Mouse (Mus musculus): ENCODE measurements around the gene Per1. TPM values are rescaled to one million over a fixed set of nuclear protein-coding genes. Genes with fewer than 3 reads are reported as not detected.

The Per1 gene
- 2.2 TPM for polyA plus RNA-seq (2014; fragmentation: Illumina TruSeq; extraction: RNeasy Lipid Tissue Mini Kit (QIAGEN cat#74804); ENCODE audit: low read depth, low replicate concordance)

GRCm38 (mm10) chr11:69094697-69095429, at the start of gene Per1:
Gene Per1 (plus strand): TSS chr11:69095217.

GRCm38 (mm10) chr11:69045531-69046394, 49.3 kb upstream of the Per1 start, which contains the start of gene Aurkb:
Gene Aurkb (plus strand): TSS chr11:69045647.

GRCm38 (mm10) chr11:69059357-69059974, 35.6 kb upstream of the Per1 start, which contains the start of gene Borcs6:
Gene Borcs6 (plus strand): TSS chr11:69059717.

GRCm38 (mm10) chr11:69070590-69071222, 24.3 kb upstream of the Per1 start, which contains the start of gene Tmem107:
Gene Tmem107 (plus strand): TSS chr11:69070806.

GRCm38 (mm10) chr11:69088103-69088855, 6.7 kb upstream of the Per1 start, which contains the start of gene Vamp2:
Gene Vamp2 (plus strand): TSS chr11:69088490.

GRCm38 (mm10) chr11:69120221-69121000, 25.4 kb downstream of the Per1 start, which contains the start of gene Hes7:
Gene Hes7 (plus strand): TSS chr11:69120404.

GRCm38 (mm10) chr11:69122336-69122951, 27.4 kb downstream of the Per1 start, which contains the start of gene 9130213A22Rik:
Gene 9130213A22Rik (minus strand): TSS chr11:69122589.

GRCm38 (mm10) chr11:69125852-69125918, 30.7 kb downstream of the Per1 start, which contains the start of gene Aloxe3:
Gene Aloxe3 (plus strand): TSS chr11:69125896.

GRCm38 (mm10) chr11:69156800-69157199, 61.8 kb downstream of the Per1 start, which contains the start of gene Alox12b:
Gene Alox12b (plus strand): TSS chr11:69156989.

Other genes starting within 250 kb of the Per1 start
- 180 TPM for gene Ndel1, start 223.4 kb upstream of the Per1 start, polyA plus RNA-seq (2014; fragmentation: Illumina TruSeq; extraction: RNeasy Lipid Tissue Mini Kit (QIAGEN cat#74804); ENCODE audit: low read depth, low replicate concordance)
- 0.35 TPM for gene Rnf222, start 206.7 kb upstream of the Per1 start, polyA plus RNA-seq (2014; fragmentation: Illumina TruSeq; extraction: RNeasy Lipid Tissue Mini Kit (QIAGEN cat#74804); ENCODE audit: low read depth, low replicate concordance)
- gene Rpl26, start 193.6 kb upstream of the Per1 start, polyA plus RNA-seq (2014; fragmentation: Illumina TruSeq; extraction: RNeasy Lipid Tissue Mini Kit (QIAGEN cat#74804); ENCODE audit: low read depth, low replicate concordance) = 156 TPM
- 157 TPM for gene Odf4, start 168.1 kb upstream of the Per1 start, polyA plus RNA-seq (2014; fragmentation: Illumina TruSeq; extraction: RNeasy Lipid Tissue Mini Kit (QIAGEN cat#74804); ENCODE audit: low read depth, low replicate concordance)
- 0.36 TPM for gene Arhgef15, start 137.7 kb upstream of the Per1 start, polyA plus RNA-seq (2014; fragmentation: Illumina TruSeq; extraction: RNeasy Lipid Tissue Mini Kit (QIAGEN cat#74804); ENCODE audit: low read depth, low replicate concordance)
- gene Slc25a35, start 127.1 kb upstream of the Per1 start, polyA plus RNA-seq (2014; fragmentation: Illumina TruSeq; extraction: RNeasy Lipid Tissue Mini Kit (QIAGEN cat#74804); ENCODE audit: low read depth, low replicate concordance) = 17.4 TPM
- gene Rangrf, start 120.0 kb upstream of the Per1 start, polyA plus RNA-seq (2014; fragmentation: Illumina TruSeq; extraction: RNeasy Lipid Tissue Mini Kit (QIAGEN cat#74804); ENCODE audit: low read depth, low replicate concordance) = 253 TPM
- gene Pfas, start 86.8 kb upstream of the Per1 start, polyA plus RNA-seq (2014; fragmentation: Illumina TruSeq; extraction: RNeasy Lipid Tissue Mini Kit (QIAGEN cat#74804); ENCODE audit: low read depth, low replicate concordance) = 5.7 TPM
- gene Ctc1, start 79.3 kb upstream of the Per1 start, polyA plus RNA-seq (2014; fragmentation: Illumina TruSeq; extraction: RNeasy Lipid Tissue Mini Kit (QIAGEN cat#74804); ENCODE audit: low read depth, low replicate concordance) = 10.1 TPM
- gene Aurkb, start 49.6 kb upstream of the Per1 start, polyA plus RNA-seq (2014; fragmentation: Illumina TruSeq; extraction: RNeasy Lipid Tissue Mini Kit (QIAGEN cat#74804); ENCODE audit: low read depth, low replicate concordance) = 6.0 TPM
- gene Borcs6, start 35.5 kb upstream of the Per1 start, polyA plus RNA-seq (2014; fragmentation: Illumina TruSeq; extraction: RNeasy Lipid Tissue Mini Kit (QIAGEN cat#74804); ENCODE audit: low read depth, low replicate concordance) = 3.4 TPM
- gene Tmem107, start 24.4 kb upstream of the Per1 start, polyA plus RNA-seq (2014; fragmentation: Illumina TruSeq; extraction: RNeasy Lipid Tissue Mini Kit (QIAGEN cat#74804); ENCODE audit: low read depth, low replicate concordance) = 13.2 TPM
- gene Vamp2, start 6.7 kb upstream of the Per1 start, polyA plus RNA-seq (2014; fragmentation: Illumina TruSeq; extraction: RNeasy Lipid Tissue Mini Kit (QIAGEN cat#74804); ENCODE audit: low read depth, low replicate concordance) = 28.8 TPM
- gene Hes7, start 25.2 kb downstream of the Per1 start, polyA plus RNA-seq (2014; fragmentation: Illumina TruSeq; extraction: RNeasy Lipid Tissue Mini Kit (QIAGEN cat#74804); ENCODE audit: low read depth, low replicate concordance) = not detected
- gene 9130213A22Rik, start 27.4 kb downstream of the Per1 start, polyA plus RNA-seq (2014; fragmentation: Illumina TruSeq; extraction: RNeasy Lipid Tissue Mini Kit (QIAGEN cat#74804); ENCODE audit: low read depth, low replicate concordance) = not detected
- 0.77 TPM for gene Aloxe3, start 30.7 kb downstream of the Per1 start, polyA plus RNA-seq (2014; fragmentation: Illumina TruSeq; extraction: RNeasy Lipid Tissue Mini Kit (QIAGEN cat#74804); ENCODE audit: low read depth, low replicate concordance)
- not detected for gene Alox12b, start 61.8 kb downstream of the Per1 start, polyA plus RNA-seq (2014; fragmentation: Illumina TruSeq; extraction: RNeasy Lipid Tissue Mini Kit (QIAGEN cat#74804); ENCODE audit: low read depth, low replicate concordance)
- gene Alox8, start 102.6 kb downstream of the Per1 start, polyA plus RNA-seq (2014; fragmentation: Illumina TruSeq; extraction: RNeasy Lipid Tissue Mini Kit (QIAGEN cat#74804); ENCODE audit: low read depth, low replicate concordance) = not detected
- 0.06 TPM for gene Gucy2e, start 141.8 kb downstream of the Per1 start, polyA plus RNA-seq (2014; fragmentation: Illumina TruSeq; extraction: RNeasy Lipid Tissue Mini Kit (QIAGEN cat#74804); ENCODE audit: low read depth, low replicate concordance)
- 13.3 TPM for gene Cntrob, start 228.6 kb downstream of the Per1 start, polyA plus RNA-seq (2014; fragmentation: Illumina TruSeq; extraction: RNeasy Lipid Tissue Mini Kit (QIAGEN cat#74804); ENCODE audit: low read depth, low replicate concordance)
- gene Trappc1, start 228.8 kb downstream of the Per1 start, polyA plus RNA-seq (2014; fragmentation: Illumina TruSeq; extraction: RNeasy Lipid Tissue Mini Kit (QIAGEN cat#74804); ENCODE audit: low read depth, low replicate concordance) = 24.6 TPM
- 4.8 TPM for gene Kcnab3, start 231.0 kb downstream of the Per1 start, polyA plus RNA-seq (2014; fragmentation: Illumina TruSeq; extraction: RNeasy Lipid Tissue Mini Kit (QIAGEN cat#74804); ENCODE audit: low read depth, low replicate concordance)
- gene Rnf227, start 245.2 kb downstream of the Per1 start, polyA plus RNA-seq (2014; fragmentation: Illumina TruSeq; extraction: RNeasy Lipid Tissue Mini Kit (QIAGEN cat#74804); ENCODE audit: low read depth, low replicate concordance) = 20.7 TPM